Mouse (Mus musculus): ENCODE data around the gene 4930402H24Rik.

DNA sequence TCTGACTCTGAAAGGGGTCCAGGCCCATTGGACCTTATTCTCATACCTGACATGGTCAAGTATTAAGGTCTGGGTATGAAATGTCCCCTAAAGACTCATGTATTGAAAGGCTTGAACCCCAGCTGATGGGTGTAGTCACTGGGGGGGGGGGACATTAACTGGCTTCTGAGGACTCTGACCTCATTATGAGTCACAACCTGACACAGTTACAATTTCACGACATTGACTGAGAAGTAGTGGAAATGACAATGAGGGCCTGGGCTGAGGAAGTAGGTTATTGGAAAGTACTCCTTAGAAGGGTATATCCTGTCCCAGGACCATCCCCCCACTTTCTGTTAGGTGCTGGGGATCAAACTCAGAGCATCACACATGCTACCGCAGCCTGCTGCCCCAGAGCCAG is 217.2 kb downstream of the 4930402H24Rik start:
- TF ChIP-seq CTCF (IDR thresholded peaks at IDR 0.05; ENCODE audit: borderline replicate concordance, extremely low read depth, insufficient read depth, insufficient read length) (no peak), POLR2A (IDR thresholded peaks at IDR 0.05; ENCODE audit: borderline replicate concordance, extremely low read depth, insufficient read depth, insufficient read length, poor library complexity, severe bottlenecking) (no peak)
